Mouse (Mus musculus): ENCODE measurements around the gene Nrf1. TPM values are rescaled to one million over a fixed set of nuclear protein-coding genes. Genes with fewer than 3 reads are reported as not detected.

The Nrf1 gene
- total RNA-seq (2021), result 10 to 100 TPM; 25.4 to 32.6 TPM

DNA sequence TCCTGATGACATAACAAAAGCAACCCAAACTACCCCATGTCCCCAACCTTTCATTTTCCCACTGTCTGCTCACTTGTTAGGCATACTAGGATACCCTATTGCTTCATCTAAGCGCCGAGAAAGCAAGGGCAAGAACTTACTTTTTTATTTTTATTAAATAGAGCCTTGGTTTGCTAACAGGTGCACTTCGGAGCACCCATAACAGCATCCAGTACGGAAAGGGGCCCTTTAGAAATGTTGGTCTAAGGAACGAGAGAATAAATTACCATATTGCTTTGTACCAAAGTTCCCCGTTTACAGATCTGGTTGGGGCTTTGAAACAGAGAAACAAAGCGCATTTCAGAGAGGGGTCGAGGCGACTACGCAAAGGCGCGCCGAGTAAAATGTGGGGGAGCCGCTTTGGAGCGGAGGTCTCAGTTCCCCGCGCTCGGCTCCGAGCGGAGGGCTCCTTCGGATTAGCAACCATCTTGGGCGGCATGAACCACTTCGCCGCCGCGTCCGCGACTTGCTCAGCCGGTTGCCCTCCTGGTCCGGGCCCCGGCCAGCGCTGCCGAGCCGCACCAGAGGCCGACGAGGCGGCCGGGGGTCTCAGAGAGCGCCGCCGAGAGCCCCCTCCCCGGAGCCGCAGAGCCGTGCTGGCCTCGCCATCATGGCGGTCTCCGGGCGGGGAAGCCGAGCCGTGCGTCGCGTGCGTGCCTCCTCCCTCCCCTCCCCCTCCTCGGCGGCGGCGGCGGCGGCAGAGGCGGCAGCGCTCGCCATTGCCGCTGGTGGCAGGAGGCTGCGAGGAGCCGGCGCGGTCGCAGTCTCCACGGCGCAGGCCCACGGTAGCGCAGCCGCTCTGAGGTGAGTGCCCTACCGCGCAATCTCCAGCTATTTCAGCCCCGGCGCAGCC lies at the start of gene Nrf1:
Nrf1 (plus strand) TSS at position 718 of the 892 bp plus-strand sequence.
- peak; percentile 94 for DNase-seq
- intact Hi-C loops (cut with DNase I), result no loop called here

DNA sequence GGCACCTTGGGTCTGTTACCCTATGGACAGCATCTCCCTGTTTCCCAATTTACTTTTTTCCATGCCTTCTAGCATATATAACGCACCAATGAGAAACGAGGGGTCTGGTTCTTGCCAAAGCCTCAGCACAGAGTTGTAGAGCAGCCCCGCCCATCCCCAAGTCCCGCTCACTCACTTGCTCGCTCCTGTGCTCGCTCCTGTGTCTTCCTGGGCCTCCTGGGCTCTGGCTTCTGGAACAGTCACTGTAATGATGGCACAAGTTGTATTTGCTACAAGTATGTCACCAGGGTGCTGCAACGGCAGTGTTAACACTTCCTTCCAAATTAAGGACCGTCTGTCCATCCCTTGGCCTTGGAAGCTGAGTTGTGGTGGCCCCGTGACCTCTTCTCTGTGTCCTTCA lies 49.6 kb upstream of the Nrf1 start:
- intact Hi-C loops (cut with DNase I), result no loop called here

DNA sequence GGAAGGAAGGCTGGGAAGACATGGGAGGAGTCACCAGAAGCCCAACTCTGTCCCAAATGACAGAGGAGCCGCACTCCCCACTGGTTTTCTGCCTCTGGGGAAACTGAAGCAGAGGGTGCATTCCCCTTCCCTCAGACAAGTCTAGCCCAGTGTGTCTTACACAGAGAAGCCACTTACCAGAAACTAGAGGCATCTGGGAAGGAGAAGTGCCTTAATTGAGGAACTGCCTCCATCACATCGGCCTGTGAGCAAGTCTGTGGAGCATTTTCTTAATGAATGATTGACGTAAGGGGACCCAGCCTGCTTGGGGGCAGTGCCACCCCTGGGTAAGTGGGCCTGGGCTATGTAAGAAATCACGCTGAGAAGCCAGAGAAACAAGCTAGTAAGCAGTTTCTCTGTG lies 49.0 kb upstream of the Nrf1 start:
- no peak for DNase-seq
- intact Hi-C loops (cut with DNase I), result no loop called here

More for the DNA sequence above, 49.6 kb upstream of the Nrf1 start:
- DNase-seq, result no peak

DNA sequence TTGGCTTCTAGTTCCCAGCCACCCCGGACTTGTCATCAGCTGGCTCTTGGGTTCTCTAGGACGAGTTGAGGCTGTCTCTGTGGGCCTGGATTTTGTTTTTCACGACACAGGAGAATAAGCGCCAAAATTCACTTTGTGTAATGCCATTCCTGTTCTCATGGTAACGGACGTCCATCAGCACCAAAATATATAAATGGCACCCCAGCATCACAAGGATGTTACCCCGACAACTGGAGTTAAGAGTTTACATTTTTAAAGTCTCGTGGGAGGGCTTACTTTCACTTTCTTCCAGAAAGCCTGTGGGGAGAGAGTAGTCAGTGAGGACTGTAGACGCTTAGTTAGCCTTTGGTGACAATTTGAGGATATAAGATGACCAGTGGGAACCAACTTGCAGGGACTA lies 45.2 kb upstream of the Nrf1 start:
- intact Hi-C loops (cut with DNase I), result no loop called here
- no peak for DNase-seq

DNA sequence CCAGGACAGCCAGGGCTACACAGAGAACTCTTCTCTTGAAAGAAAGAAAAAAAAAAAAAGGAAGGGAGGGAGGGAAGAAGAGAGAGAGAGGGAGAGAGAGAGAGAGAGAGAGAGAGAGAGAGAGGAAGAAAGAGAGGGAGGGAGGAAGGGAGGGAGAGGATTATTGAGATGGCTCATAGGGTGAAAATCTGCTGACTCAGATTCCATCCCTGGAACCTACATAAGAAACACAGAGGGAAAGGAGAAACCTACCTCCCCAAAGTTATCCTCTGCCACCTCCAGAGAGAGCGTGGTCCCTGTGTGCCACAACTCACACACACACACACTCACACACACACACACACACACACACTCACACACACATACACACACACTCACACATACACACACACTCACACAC lies 41.9 kb upstream of the Nrf1 start:
- DNase-seq, result no peak
- intact Hi-C loops (cut with DNase I), result no loop called here

DNA sequence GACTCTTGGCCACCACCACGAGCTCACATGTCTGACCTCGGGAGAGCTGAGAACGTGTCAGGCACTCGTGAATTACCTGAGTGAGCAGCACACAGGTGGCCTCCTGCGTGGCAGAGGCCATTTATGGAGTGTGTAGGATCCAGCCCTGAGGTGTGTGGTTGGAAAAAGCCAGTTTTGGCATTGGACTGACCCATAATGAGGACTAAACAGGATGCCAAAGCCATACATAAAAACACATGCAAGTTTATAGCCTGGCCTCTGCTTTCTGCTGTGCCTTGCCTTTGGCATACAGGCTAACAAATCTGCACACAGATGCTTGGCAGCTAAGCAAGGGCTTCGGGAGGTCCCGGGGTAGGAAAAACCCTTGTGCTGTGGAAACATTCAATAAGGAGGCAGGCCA lies 38.6 kb upstream of the Nrf1 start:
- no peak for DNase-seq
- intact Hi-C loops (cut with DNase I), result no loop called here

DNA sequence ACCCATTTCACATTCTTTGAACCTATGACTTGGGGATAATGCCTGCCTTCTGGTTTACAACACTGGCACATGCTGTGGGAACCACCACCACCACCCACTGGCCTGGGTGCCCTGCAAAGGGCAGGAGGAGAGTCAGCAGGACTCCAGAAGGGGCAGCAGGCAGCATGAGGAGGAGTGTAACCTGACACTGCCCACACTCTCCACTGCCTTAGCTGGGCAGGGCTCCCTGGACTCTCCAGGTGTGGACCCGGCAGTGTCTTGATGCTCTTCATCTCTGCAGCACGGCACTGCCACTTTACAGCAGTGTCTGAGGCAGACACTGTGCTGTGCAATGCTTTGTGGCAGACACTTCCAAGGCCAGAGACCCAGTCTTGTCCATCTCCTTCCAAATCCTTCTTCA lies 34.3 kb upstream of the Nrf1 start:
- intact Hi-C loops (cut with DNase I), result no loop called here

DNA sequence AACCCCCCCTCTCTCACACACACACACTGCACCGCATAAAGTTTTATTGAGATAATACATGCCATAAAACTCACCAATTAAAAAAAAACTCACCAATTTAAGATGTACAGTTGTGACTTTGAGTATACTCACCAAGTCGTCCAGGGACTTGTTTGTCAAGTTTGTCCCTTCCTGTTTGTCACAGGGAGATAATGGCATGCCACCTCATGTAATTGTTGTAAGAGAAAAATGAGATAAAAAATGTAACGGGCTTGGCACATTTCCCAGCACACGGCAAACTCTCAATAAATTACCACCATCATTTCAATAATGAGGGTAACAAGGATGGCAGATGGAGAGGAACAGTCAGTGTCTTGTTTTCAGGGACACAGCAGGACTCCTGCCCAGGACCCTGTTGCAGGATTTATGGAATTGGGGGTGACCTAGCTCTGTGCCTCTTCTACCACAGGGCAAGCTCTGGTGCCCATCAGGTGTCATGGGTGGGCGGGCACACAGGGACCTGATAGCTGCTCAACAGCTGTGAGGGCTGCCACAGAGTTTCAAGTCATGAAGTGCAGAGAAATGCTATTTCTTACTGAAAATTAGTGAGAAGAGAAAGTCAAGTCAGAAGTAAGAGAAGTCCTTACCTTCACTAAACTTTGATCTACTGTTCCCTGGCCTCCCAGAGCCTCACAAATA lies 33.5 kb upstream of the Nrf1 start:
- intact Hi-C loops (cut with DNase I), result no loop called here
- DNase-seq, result no peak

More for the DNA sequence above, 34.3 kb upstream of the Nrf1 start:
- no peak for DNase-seq

DNA sequence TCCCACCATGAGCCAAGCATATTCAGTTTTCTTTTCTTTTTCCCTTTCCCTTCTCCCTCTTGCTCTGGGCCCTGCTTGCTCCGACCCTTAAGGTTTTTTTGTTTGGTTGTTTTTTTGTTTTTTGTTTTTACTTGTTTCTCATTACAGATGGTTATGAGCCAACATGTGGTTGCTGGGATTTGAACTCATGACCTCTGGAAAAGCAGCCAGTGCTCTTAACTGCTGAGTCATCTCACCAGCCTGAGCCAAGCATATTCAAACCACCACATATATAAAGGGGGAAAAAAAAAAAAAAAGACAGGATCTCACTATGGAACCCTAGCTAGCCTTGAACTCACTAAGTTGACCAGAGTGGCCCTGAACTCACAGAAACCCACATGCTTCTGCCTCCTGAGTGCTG lies 26.5 kb upstream of the Nrf1 start:
- intact Hi-C loops (cut with DNase I), result no loop called here
- DNase-seq, result no peak

DNA sequence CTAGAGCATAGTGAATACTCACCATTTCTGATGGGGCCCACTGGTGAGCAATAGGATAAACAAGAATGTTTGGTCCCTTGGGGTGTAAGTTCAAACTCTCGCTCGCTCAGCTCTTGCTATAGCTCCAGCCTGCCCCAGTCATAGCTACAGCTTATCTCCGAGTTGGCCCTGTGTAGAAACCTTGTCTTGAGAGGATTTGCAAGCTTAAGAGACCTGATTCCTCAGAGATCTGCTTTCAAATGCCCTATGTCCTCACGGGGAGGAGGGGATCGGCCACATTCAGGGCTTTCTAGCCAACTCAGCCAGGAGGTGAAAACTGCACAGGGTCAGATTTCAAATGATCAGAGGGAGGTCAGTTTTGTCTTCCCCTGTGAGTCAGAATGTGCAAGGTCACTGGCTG lies 26.1 kb upstream of the Nrf1 start:
- no peak for DNase-seq

DNA sequence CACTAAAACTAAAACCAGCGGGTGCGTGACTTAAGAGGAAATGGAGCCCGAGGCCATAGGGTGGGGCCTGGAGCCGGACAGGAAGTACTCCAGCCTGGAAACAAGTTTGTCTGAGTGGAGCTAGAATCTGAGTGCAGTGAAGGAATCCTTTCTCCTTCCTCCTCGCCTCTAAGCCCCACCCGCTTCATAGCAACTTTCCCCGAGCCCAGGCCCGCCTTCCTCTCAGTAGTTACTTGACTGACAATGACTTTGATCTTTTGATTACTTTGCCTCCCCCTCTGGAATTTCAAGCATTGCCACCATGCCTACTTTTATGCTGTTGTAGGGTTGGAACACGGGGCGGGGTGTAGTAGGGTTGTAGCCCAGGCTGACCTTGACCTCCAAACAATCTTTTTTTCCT lies 21.0 kb upstream of the Nrf1 start:
- DNase-seq, result no peak
- intact Hi-C loops (cut with DNase I), result no loop called here

More for the DNA sequence above, 26.1 kb upstream of the Nrf1 start:
- intact Hi-C loops (cut with DNase I), result no loop called here

DNA sequence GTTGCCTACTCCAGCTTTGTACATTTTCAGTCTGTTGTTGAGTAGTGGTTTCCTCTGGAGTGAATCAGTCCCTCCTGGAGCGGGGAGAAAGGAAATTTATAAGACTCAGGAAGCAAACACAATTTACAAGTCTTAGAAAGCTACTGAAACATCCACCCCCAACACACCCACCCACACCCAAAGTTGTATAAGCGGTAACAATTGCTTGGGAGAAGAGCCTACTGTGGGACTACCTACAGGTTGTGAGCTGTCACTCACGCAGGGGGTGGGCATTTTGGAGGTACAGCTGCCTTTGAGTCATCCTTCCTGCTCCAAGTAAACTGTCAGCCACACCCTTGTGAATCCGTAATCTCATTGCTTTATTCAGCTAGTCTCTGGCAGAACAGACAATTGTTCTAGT lies 19.4 kb upstream of the Nrf1 start:
- no peak for DNase-seq
- intact Hi-C loops (cut with DNase I), result no loop called here

DNA sequence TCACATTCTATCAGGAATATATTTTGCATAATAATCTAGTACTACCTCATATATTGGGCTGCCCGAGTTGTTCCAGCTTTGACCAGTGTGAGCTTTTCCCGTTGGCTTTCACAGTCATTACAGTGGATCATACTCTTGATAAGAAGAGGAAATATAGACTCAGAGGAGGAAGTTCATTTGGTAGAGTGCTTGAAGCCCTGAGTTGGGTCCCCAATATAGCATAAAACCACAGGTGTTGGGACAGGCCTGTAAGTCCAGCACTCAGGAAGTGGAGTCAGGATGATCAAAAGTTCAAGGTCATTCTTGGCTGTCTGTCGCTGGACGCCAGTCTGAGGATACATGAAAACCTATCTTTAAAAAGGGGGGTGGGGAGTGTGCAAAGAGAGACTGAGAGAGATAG lies 12.7 kb upstream of the Nrf1 start:
- intact Hi-C loops (cut with DNase I), result no loop called here
- DNase-seq, result no peak

DNA sequence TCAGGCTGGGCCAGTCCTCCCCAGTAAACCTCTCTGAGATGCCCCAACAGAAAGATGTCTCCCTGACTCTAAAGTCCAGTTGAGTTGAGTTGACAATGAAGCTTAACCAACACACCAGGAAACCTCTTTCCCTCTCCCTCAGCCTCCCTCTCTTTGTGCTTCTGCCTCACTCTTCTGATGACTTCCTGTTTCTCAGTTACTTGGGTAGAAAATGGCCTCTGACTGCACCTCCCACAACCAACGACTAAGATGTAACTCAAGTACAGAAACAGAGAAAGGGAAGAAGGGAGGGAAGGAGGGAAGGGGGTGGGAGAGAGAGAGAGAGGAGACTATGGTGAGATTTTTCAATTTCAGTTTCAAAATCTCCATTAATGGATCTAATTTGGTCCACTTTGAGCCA lies 6.3 kb upstream of the Nrf1 start:
- intact Hi-C loops (cut with DNase I), result no loop called here
- no peak for DNase-seq

DNA sequence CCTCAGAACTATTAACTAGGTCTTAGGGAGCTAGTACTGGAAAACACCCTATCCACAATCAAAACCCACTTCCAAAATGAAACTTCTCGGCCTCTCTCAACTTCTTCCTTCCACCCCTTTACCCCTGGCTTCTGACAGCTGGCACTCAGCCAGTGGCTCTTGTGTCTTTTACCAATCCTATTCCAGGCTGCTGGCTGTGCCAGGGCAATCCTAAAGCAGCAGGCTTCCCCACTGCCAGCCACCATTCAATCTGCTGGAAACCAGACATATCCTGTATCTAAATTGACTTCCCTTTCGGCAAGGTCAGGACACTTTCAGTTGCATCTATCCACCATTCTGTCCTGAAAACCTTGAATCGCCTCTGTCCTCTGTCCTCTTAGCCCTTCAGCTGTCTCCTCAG lies 5.3 kb upstream of the Nrf1 start:
- intact Hi-C loops (cut with DNase I), result no loop called here
- DNase-seq, result peak; percentile 71

DNA sequence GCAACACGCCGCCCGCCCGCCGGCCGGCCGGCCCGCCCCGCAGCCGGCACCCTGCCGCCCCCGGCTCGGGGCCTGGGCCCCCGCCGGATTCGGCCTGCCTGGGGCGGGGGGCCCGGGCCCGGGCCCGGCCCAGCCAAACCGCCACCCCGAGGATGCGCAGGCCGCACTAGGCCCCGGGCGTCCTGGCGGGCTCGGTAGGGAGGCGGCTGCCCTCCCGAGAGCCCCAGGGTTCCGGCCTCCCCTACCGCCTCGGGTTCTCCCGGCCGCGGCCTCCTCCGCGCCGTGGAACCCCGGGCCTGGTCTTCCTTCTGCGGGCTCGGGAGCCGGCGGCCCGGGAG lies 344 bp downstream of the Nrf1 start:
- intact Hi-C loops (cut with DNase I), result no loop called here
- no peak for DNase-seq

DNA sequence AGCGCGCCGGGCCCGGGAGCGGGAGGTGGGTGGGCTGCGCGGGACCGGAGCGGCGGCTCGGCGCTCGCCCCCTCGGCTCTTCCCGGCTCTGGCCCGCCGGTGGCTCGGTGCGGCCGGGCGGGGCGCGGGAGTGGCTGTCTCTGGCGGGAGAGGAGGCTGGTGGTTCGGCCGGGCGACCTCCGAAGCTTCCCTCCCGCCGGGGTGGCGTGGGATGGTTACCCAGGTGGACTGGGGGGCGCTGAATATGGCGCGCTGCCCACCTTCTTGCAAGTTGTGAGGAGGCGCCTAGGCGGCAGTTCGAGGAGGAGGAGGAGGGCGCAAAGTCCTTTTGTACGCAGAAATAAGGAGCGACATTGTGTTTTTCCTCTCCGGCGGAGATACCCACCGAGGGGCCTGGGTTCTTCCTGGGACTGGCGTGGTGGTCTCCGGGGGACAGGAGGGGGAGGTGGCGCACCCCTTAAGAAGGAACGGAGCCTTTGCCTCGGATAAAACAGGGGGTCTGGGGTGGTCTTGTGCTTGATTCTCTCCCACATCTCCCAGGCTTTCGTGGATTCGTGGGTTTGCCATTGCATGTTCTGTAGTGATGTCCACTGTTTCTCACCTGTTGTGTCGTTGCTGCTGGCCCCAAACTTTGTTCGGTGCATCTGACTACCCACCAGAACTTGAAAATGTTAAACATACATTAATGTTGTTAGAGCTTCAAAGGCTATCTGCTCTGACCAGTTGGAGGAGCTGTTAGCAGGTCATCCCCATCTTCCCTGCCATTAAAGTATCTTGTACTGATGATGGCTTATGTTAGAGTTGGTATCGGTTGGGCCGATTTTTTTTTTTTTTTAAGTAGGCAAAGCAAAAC lies 939 bp downstream of the Nrf1 start:
- DNase-seq, result peak; percentile 79
- intact Hi-C loops (cut with DNase I), result no loop called here

DNA sequence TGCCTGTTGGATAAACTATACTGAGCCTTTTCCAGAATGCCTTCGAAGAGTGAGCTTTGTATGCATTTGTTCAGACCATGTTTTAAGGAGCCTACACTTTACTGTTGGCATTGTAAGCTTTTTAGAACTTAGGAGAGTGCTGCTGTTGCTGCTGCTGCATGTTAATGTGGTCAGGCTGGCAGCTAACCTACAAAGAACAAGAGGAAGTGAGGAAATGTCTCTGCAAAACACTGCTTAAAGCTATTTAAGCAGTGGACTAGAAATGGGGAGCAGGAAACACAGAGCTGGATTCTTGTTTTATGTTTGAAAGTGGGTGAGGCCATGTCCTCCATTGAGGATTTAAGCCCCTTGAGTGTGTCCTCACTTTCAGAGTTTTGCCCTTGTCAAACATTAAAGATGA lies 5.3 kb downstream of the Nrf1 start:
- intact Hi-C loops (cut with DNase I), result no loop called here

DNA sequence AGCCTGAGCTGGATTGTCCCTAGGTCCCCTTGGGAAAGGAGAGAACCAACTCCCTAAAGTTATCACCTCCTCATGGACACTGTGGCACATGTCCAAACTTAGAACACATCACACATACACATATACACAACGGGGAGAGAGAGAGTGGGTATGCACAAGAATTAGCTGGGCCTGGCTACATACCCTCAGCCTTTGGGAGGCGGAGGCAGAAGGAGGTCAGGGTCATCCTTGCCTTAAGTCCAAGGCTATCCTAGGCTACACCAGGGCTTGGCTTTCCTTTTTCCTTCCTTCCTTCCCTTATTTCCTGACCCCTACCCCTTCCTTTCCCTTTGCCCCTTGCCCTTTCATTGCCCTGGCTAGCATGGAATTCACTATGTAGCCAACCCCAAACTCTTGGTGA lies 14.8 kb downstream of the Nrf1 start:
- DNase-seq, result no peak
- intact Hi-C loops (cut with DNase I), result no loop called here

More for the DNA sequence above, 5.3 kb downstream of the Nrf1 start:
- no peak for DNase-seq

DNA sequence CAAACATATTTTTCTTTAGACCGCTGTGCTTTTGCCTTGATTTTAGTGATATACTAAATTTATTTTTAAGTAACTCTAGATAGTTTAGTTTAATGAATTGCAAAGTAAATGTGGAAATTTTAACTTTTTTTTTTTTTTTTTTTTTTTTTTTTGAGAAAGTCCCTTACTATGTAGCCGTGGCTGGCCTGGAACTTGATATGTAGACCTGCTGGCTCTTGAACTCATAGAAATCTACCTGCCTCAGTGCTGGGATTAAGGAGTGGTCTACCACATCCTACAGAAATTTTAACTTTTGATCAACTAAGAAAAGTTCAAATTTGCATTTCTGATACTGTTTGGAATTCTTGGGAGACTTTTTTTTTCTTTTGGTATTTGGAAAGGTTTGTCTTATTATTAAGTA lies 17.6 kb downstream of the Nrf1 start:
- intact Hi-C loops (cut with DNase I), result no loop called here
- no peak for DNase-seq

DNA sequence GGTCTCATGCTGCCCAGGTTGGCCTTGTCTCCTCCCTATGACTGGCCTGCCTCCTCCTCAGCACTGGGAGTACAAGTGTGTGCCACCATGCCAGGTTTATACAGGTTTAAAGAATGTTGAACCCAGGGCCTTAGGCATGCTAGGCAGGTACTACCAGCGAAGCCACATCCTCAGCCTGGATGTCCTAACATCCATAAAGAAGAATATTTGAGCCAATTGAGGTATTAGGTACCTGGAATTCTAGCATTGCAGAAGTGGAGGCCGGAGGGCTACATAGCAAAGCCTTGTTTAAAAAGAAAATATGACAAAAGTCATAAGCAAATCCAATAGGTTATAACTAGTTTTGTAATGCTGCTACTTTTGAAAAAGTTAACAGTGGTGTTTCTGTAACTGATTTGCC lies 19.0 kb downstream of the Nrf1 start:
- no peak for DNase-seq

More for the DNA sequence above, 19.0 kb downstream of the Nrf1 start:
- intact Hi-C loops (cut with DNase I), result no loop called here
